In genomic region chr11:108930612-108931011, GRCm38 (mm10) we compare ENCODE assay signal across 15 mouse cellular contexts. TPM values are rescaled to one million over a fixed set of nuclear protein-coding genes. Genes with fewer than 3 reads are reported as not detected.
DNase-seq lines count a peak whose midpoint lies in the region; ATAC-seq lines count a peak whose summit lies in the region.
"Had no signal": no experiment of that assay in that cellular context is flagged by ENCODE, and none has a peak within 500 bp of the region (broad histone marks: within the 10 kb centered on the region; RNA-seq: fewer than 3 reads in every experiment).

No protein-coding gene starts in this region.

- H3K4me3 ChIP-seq in kidney, embryonic 15.5 days (replicated peaks) = no peak overlapping the region
- no peak overlapping the region for H3K4me3 ChIP-seq in forebrain, embryonic 14.5 days (ENCODE audit: low read depth, low read length)
- H3K4me3 ChIP-seq in limb, embryonic 11.5 days (ENCODE audit: low read depth, low read length) = no peak overlapping the region
- no peak overlapping the region for H3K4me3 ChIP-seq in neural tube, embryonic 12.5 days
- H3K4me3 ChIP-seq: heart, embryonic 15.5 days had no signal

- no peak overlapping the region for H3K4me2 ChIP-seq in kidney, embryonic 15.5 days
- H3K4me2 ChIP-seq in forebrain, embryonic 14.5 days (ENCODE audit: low read length) = no peak overlapping the region
- no peak overlapping the region for H3K4me2 ChIP-seq in limb, embryonic 11.5 days (ENCODE audit: low read depth, severe bottlenecking)
- peak overlapping the region; percentile 93 for H3K4me2 ChIP-seq in neural tube, embryonic 12.5 days (replicated peaks)
- H3K4me2 ChIP-seq: heart, embryonic 15.5 days had no signal

- ATAC-seq in kidney, embryonic 15.5 days (replicated peaks; ENCODE audit: low FRiP score) = peak; percentile 33; the same call in 1 of the 2 replicates
- ATAC-seq in forebrain, embryonic 14.5 days = no peak
- ATAC-seq in limb, embryonic 11.5 days (ENCODE audit: insufficient number of reproducible peaks, low FRiP score, low TSS enrichment, low read depth) = no peak
- ATAC-seq in neural tube, embryonic 12.5 days (ENCODE audit: low FRiP score, low read depth) = peak; percentile 62
- ATAC-seq in CD4-positive, CD25-positive, alpha-beta regulatory T cell, adult 4 months = no peak
- ATAC-seq: Patski had no signal

- H3K27ac ChIP-seq in kidney, embryonic 15.5 days = no peak overlapping the region
- no peak overlapping the region for H3K27ac ChIP-seq in forebrain, embryonic 14.5 days (ENCODE audit: low read depth, low read length)
- H3K27ac ChIP-seq in limb, embryonic 11.5 days (replicated peaks; ENCODE audit: low read depth, low read length) = no peak overlapping the region
- H3K27ac ChIP-seq in neural tube, embryonic 12.5 days = peak overlapping the region; percentile 46
- H3K27ac ChIP-seq: heart, embryonic 15.5 days; liver, embryonic 14.5 days; macrophage had no signal

- 25% methylated on average over 3 of the region's 3 CpGs for WGBS in kidney, embryonic 15.5 days
- WGBS in forebrain, embryonic 14.5 days = 17% methylated on average over 3 of the region's 3 CpGs
- WGBS in limb, embryonic 11.5 days = 38% methylated on average over 3 of the region's 3 CpGs
- WGBS in neural tube, embryonic 12.5 days = 23% methylated on average over 3 of the region's 3 CpGs

- no peaks in the 10 kb centered on the region for H3K9me3 ChIP-seq in kidney, embryonic 15.5 days (replicated peaks)
- no peaks in the 10 kb centered on the region for H3K9me3 ChIP-seq in forebrain, embryonic 14.5 days (replicated peaks; ENCODE audit: control insufficient read depth, low read length)
- H3K9me3 ChIP-seq in limb, embryonic 11.5 days (ENCODE audit: control insufficient read depth, low read length) = no peaks in the 10 kb centered on the region
- H3K9me3 ChIP-seq in neural tube, embryonic 12.5 days = no peaks in the 10 kb centered on the region
- H3K9me3 ChIP-seq: heart, embryonic 15.5 days had no signal

- DNase-seq in kidney, adult 11 months = no peak
- no peak for DNase-seq in forebrain, embryonic 14.5 days (ENCODE audit: low spot score)
- peak; percentile 52 for DNase-seq in limb, embryonic 11.5 days (ENCODE audit: low spot score)
- no peak for DNase-seq in kidney, adult 8-10 months
- no peak for DNase-seq in urinary bladder, postnatal 36 days (ENCODE audit: low spot score in 2 of 2)
- DNase-seq: gastrocnemius, postnatal 14 days; kidney, adult 9 months; right cerebral cortex, postnatal 25 days had no signal

- no peaks in the 10 kb centered on the region for H3K27me3 ChIP-seq in kidney, embryonic 15.5 days
- no peaks in the 10 kb centered on the region for H3K27me3 ChIP-seq in forebrain, embryonic 14.5 days (replicated peaks; ENCODE audit: control insufficient read depth, insufficient read depth, low read length)
- no peaks in the 10 kb centered on the region for H3K27me3 ChIP-seq in limb, embryonic 11.5 days (ENCODE audit: control insufficient read depth, insufficient read depth, low read length)
- H3K27me3 ChIP-seq in neural tube, embryonic 12.5 days (replicated peaks) = no peaks in the 10 kb centered on the region
- H3K27me3 ChIP-seq: Patski had no signal

- H3K36me3 ChIP-seq in kidney, embryonic 15.5 days = peaks cover 46% of the 10 kb centered on the region
- peaks cover 24% of the 10 kb centered on the region for H3K36me3 ChIP-seq in forebrain, embryonic 14.5 days (ENCODE audit: control insufficient read depth, insufficient read depth, low read length)
- H3K36me3 ChIP-seq in limb, embryonic 11.5 days (ENCODE audit: control insufficient read depth, insufficient read depth, low read length) = peaks cover 9% of the 10 kb centered on the region; the same call in 1 of the 2 replicates
- H3K36me3 ChIP-seq in neural tube, embryonic 12.5 days = peaks cover 33% of the 10 kb centered on the region
- H3K36me3 ChIP-seq: heart, embryonic 15.5 days had no signal

- H3K4me1 ChIP-seq in kidney, embryonic 15.5 days = peaks cover 60% of the 10 kb centered on the region
- H3K4me1 ChIP-seq in forebrain, embryonic 14.5 days (ENCODE audit: control insufficient read depth, insufficient read depth, low read length) = peaks cover 61% of the 10 kb centered on the region
- H3K4me1 ChIP-seq in limb, embryonic 11.5 days (ENCODE audit: control insufficient read depth, insufficient read depth, low read length) = peaks cover 63% of the 10 kb centered on the region
- H3K4me1 ChIP-seq in neural tube, embryonic 12.5 days = peaks cover 78% of the 10 kb centered on the region

- H3K9ac ChIP-seq in kidney, embryonic 15.5 days = no peak overlapping the region
- H3K9ac ChIP-seq in forebrain, embryonic 14.5 days (ENCODE audit: low read length) = peak overlapping the region; percentile 13; the same call in 1 of the 2 replicates
- H3K9ac ChIP-seq in limb, embryonic 11.5 days (ENCODE audit: low read length) = no peak overlapping the region
- peak overlapping the region; percentile 9; the same call in 1 of the 2 replicates for H3K9ac ChIP-seq in neural tube, embryonic 12.5 days
- H3K9ac ChIP-seq: heart, embryonic 15.5 days; liver, embryonic 14.5 days had no signal

RNA-seq across cellular contexts. Expression of gene Axin2, which starts 10.5 kb away (rescaled TPM):
- polyA plus RNA-seq in kidney, embryonic 15.5 days (2015; fragmentation: Nextera tagmentation; extraction: Ambion mirVana) = 5.8 and 7.0 TPM in 2 replicates
- 7.8 and 9.4 TPM in 2 replicates for polyA plus RNA-seq in forebrain, embryonic 14.5 days (2014; fragmentation: Nextera tagmentation; extraction: Ambion mirVana)
- 15.4 and 15.8 TPM in 2 replicates for polyA plus RNA-seq in limb, embryonic 11.5 days (2014; fragmentation: Nextera tagmentation; extraction: Ambion mirVana)
- polyA plus RNA-seq in neural tube, embryonic 12.5 days (2016; fragmentation: Nextera tagmentation; extraction: Ambion mirVana) = 13.6 and 15.4 TPM in 2 replicates
- 10 to 100 TPM in 1 of 2 experiments, 1 to 10 TPM in 1; 4.4 to 10.5 TPM for polyA plus RNA-seq in CD4-positive, CD25-positive, alpha-beta regulatory T cell, adult 4 months (2017; shearing (Covaris generic))
- polyA plus RNA-seq: macrophage had no signal

Comparison
In these comparisons a context has a peak if more than half of its experiments do, and no peak if none do; other contexts are left out.
1. ATAC-seq: peak in kidney, embryonic 15.5 days (single experiment) and neural tube, embryonic 12.5 days (single experiment); none in forebrain, embryonic 14.5 days (single experiment), limb, embryonic 11.5 days (single experiment) and CD4-positive, CD25-positive, alpha-beta regulatory T cell, adult 4 months (single experiment).
2. H3K9ac ChIP-seq: peak in forebrain, embryonic 14.5 days (single experiment) and neural tube, embryonic 12.5 days (single experiment); none in kidney, embryonic 15.5 days (single experiment) and limb, embryonic 11.5 days (single experiment).